Mouse (Mus musculus) thymus, postnatal 4 days (tissue): Measurements from ENCODE around the gene Sgsh.

Source experiments
- DNase-seq: peaks from one replicate; pipeline ENCODE4 v3.0.0; 2021

The Sgsh gene

DNA sequence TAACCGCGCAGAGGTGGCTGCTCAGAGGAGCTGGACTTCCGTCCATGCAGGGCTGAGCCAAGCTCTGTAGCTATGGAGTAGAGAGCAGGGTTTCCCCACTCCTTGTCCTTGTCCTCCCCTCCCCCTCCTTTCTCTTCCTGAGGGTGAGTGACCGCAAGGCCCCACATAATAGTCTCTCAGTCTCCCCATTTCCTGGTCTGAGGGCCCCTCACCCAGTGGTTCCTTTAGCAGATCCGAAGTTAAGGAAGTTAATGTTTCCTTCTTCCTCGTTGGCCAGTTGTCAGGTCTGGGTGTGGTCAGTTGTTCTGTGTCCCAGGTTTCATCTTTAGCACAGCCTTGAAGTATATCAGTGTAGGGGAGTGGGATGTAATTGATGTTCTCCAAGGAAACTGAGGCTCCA, 20.1 kb upstream of the Sgsh start:
- DNase-seq = no peak

DNA sequence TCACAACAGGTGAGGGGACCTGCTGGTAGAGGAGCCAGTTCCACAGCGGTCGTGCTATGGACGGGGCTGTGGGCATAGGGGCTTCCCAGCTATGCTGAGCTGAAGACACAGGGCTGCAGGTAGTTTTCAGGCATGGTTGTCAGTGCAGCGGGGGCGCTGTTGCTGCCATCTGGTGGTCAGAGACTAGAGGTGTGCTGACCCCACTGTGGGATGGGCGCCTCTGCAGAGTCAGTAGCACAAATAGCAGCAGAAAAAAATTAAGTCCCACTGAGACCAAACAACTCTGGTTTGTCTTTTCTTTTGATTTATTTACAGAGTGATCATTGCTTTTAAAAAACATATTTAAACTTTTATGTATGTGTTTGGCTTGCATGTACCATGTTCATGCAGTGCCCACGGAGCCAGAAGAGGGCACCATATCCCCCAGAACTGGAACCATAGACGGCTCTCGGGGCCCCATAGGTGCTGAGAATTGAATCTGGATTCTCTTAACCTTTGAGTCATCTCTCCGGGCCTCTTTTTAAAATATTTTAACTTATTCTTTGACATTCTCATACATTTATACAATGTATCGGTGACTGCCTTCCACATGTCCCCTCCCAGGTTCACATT, 8.3 kb upstream of the Sgsh start:
- DNase-seq = peak; percentile 86

DNA sequence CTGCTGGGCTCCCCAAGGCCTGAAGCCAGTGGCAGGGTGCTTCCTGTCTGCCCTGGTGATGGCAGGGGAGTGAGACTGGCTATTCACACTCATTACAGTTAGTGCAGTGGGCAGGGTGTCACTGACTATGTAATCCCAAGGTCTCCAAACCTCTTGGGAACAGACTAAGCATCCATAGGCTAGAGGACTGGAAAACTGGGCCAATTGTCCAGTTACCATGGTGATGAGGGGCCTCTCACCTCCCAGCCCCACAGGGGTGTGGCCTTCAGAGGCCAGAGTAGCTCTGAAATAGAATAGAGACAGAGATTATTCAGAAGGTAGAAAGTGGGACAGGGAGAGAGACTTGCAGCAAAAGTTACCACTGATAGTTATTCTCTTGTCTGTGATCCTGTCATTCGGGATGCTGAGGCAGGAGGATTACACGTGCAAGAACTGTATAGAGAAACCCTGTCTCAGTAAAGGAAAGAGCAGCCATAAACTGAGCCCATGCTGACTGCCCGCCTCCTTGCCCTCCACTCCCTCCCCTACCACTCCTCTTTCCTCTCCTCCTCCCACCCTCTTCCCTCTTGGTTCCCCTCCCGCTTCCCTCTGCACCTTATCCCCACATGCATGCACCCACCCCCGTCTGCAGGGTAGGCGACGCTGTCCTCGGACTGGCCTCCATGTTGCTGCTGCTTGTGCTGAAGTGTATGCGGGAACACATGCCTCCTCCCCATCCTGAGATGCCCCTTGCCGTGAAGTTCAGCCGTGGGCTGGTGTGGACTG, 7.6 kb upstream of the Sgsh start:
- DNase-seq = no peak

DNA sequence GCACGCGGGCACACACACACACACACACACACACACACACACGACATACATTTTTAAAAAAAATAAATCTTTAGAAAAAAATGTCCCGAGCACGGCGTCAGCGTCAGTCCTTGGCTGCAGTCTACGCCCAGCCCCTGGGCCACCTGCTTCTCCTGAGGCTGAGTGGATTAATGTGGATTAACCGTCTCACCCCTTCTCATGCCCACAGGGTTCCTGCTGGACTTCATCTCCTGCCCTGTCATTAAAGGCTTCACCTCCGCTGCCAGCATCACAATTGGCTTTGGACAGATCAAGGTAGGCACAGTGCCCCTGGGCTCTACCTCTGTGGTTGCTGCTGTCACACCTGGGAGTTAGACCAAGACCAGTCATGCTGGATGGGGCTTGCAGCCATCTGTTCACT, 3.8 kb upstream of the Sgsh start:
- DNase-seq = no peak

DNA sequence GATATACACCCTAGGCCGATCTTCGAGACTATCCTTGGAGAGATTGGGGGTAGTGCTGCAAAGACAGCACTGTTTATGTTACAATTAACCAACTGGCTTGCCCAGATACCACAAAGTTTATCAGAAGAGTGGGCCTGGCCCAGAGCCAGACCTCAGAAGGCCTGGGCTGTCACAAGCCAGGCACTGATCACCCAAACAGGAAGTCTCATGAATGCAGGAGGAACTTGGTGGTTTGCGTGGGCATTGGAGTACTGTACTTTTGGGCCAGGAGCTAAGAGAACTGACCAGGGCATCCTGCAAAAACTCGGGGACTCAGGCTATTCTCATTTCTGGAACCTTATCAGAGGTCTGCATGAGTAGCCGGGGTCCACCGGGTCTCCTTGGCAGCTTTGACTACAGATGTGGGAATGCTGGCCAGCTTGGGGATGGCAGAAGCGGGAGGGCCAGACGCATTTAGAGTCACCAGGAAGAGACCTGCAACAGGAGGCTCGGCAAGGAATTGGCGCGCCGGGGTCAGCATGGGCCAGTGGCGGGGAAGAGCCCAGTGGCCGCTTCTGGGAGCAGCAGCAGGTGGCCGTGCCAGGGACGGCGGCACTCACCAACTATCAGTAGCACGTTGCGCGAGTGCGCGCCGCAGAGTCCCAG, 416 bp downstream of the Sgsh start:
- no peak for DNase-seq

DNA sequence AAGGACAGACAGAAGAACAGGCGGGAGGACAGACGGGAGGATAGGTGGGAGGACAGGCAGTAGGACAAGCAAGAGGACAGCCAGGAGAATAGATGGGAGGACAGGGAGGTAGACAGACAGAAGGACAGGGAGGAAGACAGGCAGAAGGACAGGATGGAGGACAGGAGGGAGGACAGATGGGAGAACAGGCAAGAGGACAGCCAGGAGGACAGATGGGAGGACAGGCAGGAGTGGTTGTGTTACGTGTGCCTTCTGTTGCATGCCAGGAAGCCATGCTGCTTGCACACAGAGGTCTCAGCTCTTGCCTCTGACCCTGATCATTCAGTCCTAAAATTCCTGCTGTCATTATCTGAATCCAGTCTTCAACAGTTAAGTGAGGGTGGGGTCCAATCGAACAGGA, 1.4 kb downstream of the Sgsh start:
- DNase-seq = no peak

DNA sequence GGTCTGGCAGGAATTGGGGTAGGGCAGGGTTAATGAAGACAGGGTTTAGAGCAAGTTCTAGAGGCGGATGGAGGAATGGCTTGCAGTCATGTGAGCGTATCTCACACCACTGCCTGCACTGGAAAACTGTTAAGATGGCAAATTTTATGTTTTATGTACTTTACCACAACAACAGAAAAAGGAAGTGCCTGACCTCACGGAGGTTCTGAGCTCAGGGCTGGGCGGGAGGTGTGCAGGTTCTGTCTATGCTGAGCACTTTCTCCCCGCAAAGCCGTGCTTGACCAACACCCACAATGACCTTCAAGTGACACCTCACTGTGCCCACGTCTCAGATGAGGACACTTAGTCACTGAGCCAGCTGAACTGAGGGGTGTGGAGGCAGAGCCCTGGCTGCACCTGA, 3.2 kb downstream of the Sgsh start:
- DNase-seq = no peak

DNA sequence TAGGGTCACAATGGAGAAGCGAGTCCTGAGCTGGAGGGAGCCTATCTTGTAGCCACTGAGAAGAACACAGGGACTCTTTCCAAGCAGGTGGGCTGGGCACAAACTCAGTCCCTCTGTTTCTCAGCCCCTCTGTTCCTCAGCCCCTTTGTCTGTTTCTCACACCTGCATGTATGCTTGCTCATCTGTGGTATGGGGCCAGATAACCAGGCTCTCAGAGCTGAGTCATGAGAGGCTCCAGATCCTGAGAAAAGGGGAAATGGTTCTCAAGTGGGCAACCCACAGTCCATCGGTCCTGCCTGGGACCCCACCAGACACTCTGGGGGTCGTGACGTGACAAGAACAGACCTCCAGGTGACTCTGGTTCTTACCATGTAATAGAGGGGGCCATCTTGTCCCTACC, 8.2 kb downstream of the Sgsh start:
- no peak for DNase-seq

DNA sequence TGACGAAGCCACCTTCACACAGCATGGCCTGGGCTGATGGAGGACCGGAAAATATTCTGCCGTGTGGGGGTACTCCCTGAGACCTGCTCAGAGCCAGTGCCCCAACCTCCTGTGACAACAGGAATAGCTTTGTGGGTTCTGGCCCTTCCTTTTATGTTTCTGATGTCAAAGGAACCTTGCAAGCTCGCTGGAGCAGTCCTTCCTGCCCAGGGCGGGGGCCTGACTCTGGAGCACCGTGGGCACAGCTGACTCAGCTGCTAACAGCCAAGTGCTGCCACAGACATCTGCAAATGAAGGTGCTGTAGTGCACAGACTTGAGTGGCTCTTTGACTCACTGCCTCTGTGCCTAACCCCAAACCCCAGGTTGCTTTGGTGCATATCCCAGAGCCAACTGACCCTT, 10.5 kb downstream of the Sgsh start:
- DNase-seq = peak; percentile 57

DNA sequence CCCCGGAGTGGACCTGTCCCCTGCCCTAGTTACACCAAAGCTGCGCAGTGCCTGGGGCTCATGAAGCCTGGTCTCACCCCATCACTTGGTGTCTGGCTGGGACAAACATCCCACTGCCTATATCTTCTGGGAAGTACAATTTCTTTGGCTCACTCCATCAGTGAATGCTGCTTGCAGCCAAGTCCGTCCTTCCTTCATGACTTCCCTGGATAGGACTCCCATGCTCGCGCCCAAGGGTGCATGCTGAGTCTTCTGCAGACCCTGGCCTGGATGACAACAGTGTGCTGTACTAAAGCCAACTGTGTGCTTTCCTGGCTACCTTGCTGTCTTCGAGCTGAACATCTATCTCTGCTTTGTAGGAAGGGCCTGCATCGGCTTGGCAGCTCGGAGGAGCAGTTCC, 11.2 kb downstream of the Sgsh start:
- no peak for DNase-seq

DNA sequence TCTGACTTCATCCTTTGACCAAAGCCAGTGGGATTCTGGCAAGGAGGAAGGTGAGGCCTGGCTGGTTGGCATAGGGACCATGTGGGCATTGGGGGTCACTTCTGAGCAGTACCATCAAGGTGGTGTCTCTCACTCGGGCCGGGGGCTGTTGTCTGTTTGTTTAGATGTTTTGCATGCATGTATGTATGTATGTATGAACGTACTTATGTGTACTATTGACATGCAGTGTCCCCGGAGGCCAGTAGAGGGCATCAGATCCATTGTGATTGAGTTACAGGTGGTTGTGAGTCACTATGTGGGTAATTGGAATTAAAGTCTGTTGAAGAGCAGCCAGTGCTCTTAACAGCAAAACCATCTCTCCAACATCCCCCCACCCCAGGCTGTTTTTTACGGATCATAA, 15.7 kb downstream of the Sgsh start:
- peak; percentile 88 for DNase-seq

DNA sequence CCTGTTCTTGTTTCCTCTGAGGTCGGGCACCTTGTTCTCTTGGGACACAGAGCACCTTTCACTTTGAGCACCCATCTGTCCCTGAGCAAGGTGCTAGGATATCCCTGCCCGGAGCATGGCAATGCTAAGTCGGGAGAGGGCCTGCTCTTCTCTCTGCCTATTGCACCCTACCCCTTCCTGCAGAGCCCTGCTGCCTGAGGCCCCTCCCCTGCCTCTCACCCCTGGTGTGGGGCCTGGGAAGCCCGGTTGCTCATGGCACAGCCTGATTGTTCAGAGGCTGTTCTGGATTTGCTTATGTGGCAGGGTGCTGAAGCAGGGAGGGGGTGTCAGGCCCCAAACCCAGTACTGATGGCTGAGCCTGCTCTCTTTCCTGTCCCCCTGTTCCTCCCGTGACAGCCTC, 16.2 kb downstream of the Sgsh start:
- DNase-seq = no peak

DNA sequence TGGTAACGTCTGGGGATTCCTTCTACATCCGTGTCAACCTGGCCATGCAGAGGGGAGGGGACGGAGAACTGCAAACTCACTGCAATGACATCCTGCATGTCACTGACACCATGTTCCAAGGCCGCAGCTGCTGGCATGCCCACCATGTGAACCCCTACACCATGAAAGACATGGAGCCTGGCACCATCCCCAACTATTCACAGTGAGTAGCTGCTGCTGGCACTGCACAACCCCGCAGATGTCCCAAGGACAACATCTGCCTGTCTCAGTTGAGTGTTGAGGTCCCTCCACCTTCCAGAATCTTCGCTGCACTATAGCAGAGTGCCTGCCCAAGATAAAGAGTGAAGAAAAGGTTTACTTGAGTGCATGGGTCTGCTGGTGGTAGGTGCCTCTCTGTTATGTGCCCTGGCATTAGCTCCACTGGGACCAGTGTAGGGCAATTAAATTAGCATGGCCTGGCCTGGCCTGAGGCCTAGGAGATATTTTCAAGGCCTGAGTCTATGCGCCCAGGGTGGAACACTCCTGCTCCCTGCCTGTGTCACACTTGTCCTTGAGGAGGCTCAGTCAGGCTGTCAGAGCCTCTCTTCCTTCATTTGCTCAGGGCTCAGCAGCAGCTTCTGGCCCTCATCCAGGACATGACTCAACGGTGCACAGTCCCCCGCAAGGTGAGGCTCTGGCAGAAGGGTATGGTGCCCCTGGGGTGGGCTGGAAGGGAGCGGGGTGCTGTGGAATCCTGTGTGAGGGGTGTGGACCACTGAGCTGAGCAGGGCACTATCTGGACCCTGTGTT, 16.9 kb downstream of the Sgsh start:
- no peak for DNase-seq

DNA sequence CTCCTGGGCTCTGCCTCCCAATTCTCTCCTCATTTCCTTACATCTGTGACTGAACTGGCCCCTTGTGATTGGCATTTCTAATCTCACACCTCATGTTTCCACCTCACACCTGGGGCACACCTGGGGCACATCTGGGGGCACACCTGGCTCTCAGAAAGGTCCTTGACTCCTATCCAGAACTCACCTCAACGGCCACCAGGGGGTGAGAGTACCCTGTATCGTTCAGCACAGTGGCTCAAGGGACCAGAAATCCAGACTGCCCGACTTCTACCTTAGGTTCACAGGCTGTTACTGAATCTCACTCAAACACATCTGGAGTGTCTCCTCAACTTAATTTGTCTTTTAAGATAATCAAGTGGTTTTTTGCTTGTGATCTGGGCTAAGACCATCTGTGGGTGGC, 23.4 kb downstream of the Sgsh start:
- DNase-seq = peak; percentile 52

DNA sequence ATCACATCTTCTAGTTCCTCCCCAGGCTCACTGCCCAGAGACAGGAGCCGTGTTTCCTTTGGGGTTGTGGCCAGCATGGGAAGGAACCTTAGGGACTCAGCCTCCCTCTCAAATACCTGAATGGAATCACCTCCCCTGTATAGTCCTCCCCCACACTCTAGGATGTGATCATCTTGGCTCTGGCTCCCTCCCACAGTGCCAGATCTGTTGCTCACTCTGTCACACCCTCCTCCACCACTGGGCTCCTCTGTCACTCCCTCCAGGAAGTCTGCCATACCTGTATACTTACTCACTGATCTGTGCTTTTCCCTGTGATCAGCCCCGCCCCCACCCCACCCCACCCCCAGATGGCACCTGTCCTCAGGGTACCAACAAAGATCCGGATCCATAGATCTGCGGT, 24.7 kb downstream of the Sgsh start:
- no peak for DNase-seq

DNA sequence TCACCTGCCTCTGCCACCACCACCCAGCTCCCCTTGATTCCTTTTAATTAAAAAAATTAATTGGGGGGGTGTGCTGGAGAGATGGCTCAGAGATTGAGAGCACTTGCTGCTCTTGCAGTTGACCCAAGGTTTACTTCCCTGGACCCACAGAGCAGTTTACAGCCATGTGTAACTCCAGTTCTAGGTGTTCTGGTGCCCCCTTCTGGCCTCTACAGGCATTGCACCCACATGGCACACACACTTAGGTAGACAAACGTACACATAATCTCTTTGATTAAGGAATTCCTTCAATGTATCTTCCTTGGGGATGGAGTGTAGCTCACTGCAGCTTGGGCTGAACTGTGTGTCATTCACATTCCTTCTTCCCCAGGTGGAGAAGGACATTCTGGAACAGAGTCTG, 30.3 kb downstream of the Sgsh start:
- no peak for DNase-seq

DNA sequence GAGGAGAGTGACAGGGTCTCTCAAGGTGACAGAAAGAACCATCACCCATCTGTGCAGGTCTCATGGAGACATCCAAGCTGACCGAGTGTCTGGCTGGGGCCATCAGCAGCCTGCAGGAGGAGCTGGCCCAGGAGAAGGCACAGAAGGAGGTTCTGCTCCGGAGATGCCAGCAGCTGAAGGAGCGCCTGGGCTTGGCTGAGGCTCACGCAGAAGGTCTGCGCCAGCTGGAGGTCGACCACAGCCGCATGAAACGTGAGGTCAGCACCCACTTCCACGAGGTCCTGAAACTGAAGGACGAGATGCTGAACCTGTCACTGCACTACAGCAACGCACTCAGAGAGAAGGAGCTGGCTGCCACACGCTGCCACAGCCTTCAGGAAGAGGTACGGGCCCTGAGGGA, 32.8 kb downstream of the Sgsh start:
- DNase-seq = no peak

DNA sequence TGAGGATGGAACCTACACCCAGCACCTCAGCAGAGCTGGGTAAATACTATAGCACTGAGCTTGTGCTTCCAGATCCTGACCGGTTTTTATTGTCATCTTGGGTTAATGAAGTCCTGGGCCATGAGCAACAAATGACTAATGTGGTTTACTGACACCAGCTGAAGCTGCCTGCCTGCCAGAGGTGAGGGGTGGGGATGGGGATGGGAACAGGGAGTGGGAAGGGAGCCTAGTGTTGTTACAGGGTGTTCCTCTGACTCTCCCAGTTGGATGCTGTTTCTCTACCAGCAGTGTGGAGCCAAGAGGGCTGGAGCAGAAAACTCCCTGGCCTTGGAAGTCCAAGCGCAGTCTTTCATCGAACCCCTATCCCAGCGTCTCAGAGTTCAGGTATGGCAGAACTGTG, 38.6 kb downstream of the Sgsh start:
- no peak for DNase-seq

DNA sequence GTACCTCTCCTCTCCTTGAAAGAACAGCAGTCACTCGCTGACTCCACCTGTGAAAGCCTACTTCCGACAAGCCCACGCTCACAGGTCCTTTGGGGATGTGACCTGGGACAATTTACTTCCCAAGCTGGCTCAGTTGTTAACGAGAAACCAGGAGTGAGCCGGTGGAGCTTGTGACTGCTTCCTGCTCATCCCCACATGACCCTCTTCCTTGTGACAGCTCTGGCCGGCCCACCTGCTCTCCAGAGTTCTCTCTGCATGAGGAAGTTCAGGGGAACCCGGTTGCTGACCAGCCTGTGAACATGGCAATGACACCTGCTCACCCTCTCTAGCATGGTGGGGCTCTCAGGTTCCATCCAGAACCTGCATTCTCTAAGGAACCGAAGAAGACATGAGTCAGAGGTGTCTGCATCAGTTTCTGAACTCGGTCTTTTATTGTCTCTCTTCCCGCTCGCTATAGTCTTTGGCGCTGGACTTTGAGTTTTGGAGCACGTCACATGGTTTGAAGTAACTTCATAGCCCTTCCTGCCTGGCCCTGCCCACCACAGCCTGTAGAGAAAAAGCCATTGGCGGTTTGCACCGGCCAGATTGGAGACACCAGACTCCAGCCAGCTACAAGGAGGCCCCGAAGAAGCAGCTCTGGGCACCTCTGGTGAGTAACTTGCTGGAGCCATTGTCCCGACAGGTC, 40.9 kb downstream of the Sgsh start:
- DNase-seq = no peak

DNA sequence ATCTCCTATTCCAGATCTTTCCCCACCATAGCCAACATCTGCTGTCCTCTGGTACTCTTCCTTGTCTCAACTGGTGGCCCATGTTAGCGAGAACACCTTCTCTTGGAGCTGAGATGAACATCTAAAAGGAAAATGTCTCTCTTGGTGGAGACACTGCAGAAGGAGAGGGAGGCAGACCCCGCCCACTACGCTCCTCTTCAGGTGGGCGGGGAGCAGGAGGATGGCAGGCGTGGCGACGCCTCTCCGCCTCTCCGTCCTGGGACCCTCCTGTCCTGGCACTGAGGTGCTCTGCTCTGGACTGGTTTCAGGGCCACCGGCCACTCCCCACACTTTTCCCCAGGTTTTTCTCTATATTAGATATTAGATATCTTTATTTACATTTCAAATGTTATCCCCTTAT, 44.7 kb downstream of the Sgsh start:
- DNase-seq = no peak

DNA sequence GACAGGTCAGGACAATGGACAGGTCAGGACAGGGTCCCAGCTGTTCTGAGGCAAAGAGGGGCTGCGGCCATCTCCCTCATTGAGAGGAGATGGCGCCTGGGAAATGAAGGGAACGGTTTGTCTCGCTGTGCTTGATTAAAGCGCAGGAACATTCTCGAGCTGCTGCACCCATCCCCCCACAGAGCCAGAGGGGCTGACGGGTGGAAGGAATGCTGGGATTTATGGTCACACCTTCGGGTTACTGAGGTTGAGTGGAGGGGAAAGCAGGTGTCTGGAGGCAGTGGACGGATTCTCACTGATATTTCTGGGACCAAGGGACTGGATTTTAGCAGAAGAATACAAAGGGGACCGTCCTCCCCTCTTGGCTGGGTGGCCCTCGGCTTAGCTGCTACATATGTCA, 47.4 kb downstream of the Sgsh start:
- no peak for DNase-seq

DNA sequence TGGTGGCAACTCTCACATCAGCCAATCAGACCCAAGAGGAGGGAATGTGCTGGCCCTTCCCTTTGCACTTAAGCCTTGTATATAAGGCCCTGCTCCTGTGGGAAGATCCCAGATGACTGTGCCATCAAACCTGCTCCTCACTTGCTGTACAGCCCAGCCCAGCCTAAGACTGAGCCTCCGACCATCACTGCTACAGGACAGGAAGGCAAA, 47.8 kb downstream of the Sgsh start, which contains the start of gene Card14:
TSS of gene Card14 (plus strand) at position 111 of the 210 bp plus-strand sequence.
- no peak for DNase-seq
